Mouse (Mus musculus): ENCODE measurements at regions not wholly inside any gene's neighbourhood (a gene's known extent, or its start where the extent isn't known, plus 50 kb on each side); places are given as distances from the start of the nearest gene placed in this dataset.
A peak's percentile ranks its signal among the peaks of the same experiment; 100 is the strongest.

GRCm38 (mm10) chr17:76849744-76850143, 1298.0 kb upstream of the Fam98a start:
- no peaks in the 10 kb centered on the region for H3K36me3 ChIP-seq (ENCODE audit: control insufficient read depth, insufficient read depth)
- WGBS = 88% methylated on average over 2 of the region's 2 CpGs
- no peak for ATAC-seq
- peaks cover 2% of the 10 kb centered on the region; the same call in 1 of the 2 replicates for H3K27me3 ChIP-seq (replicated peaks; ENCODE audit: control insufficient read depth, insufficient read depth, low read length)
- H3K9me3 ChIP-seq (ENCODE audit: control insufficient read depth, low read length) = no peaks in the 10 kb centered on the region
- H3K9ac ChIP-seq (replicated peaks; ENCODE audit: low read depth, low read length) = no peak overlapping the region
- no peak overlapping the region for H3K4me2 ChIP-seq (ENCODE audit: low read length)
- H3K4me3 ChIP-seq (replicated peaks; ENCODE audit: low read length) = no peak overlapping the region
- no peak overlapping the region for H3K27ac ChIP-seq (ENCODE audit: low read length)
- H3K4me1 ChIP-seq (replicated peaks; ENCODE audit: control insufficient read depth, insufficient read depth, low read length) = no peaks in the 10 kb centered on the region

GRCm38 (mm10) chr17:76848307-76848706, 1296.6 kb upstream of the Fam98a start:
- peaks cover 2% of the 10 kb centered on the region; the same call in 1 of the 2 replicates for H3K27me3 ChIP-seq (replicated peaks; ENCODE audit: control insufficient read depth, insufficient read depth, low read length)
- no peak overlapping the region for H3K4me3 ChIP-seq (replicated peaks; ENCODE audit: low read length)
- no peak overlapping the region for H3K9ac ChIP-seq (replicated peaks; ENCODE audit: low read depth, low read length)
- ATAC-seq = peak; percentile 68; the same call in 1 of the 2 replicates
- no peaks in the 10 kb centered on the region for H3K36me3 ChIP-seq (ENCODE audit: control insufficient read depth, insufficient read depth)
- H3K4me1 ChIP-seq (replicated peaks; ENCODE audit: control insufficient read depth, insufficient read depth, low read length) = no peaks in the 10 kb centered on the region
- H3K4me2 ChIP-seq (ENCODE audit: low read length) = no peak overlapping the region
- no peak overlapping the region for H3K27ac ChIP-seq (ENCODE audit: low read length)
- H3K9me3 ChIP-seq (ENCODE audit: control insufficient read depth, low read length) = no peaks in the 10 kb centered on the region

- no peak for ATAC-seq
- 70% methylated on average over 1 of the region's 1 CpGs for WGBS
- Histone ChIP-seq H3K27ac (ENCODE audit: low read length) (no peak overlapping the region), H3K4me2 (ENCODE audit: low read length) (no peak overlapping the region), H3K9me3 (ENCODE audit: control insufficient read depth, low read length) (no peaks in the 10 kb centered on the region), H3K9ac (replicated peaks; ENCODE audit: low read depth, low read length) (no peak overlapping the region), H3K4me1 (replicated peaks; ENCODE audit: control insufficient read depth, insufficient read depth, low read length) (no peaks in the 10 kb centered on the region), H3K36me3 (ENCODE audit: control insufficient read depth, insufficient read depth) (no peaks in the 10 kb centered on the region), H3K4me3 (replicated peaks; ENCODE audit: low read length) (no peak overlapping the region), H3K27me3 (replicated peaks; ENCODE audit: control insufficient read depth, insufficient read depth, low read length) (no peaks in the 10 kb centered on the region)
Measured at GRCm38 (mm10) chr17:76817936-76818335, 1266.2 kb upstream of the Fam98a start.

Measured in forebrain, embryonic 16.5 days (tissue).